Mouse (Mus musculus) brain, embryonic 14.5 days (tissue): ENCODE data around the gene Fut2.

Experiments
- CTCF ChIP-seq: fragments of 200-500 bp; IDR thresholded peaks from 2 replicates; pipeline ENCODE4 v1.5.1; 2012; ENCODE audit warnings: inconsistent platforms, mild to moderate bottlenecking, moderate library complexity, borderline replicate concordance; ENCODE audit not compliant: insufficient read depth, insufficient read length; ENCODE audit errors: extremely low read depth
- POLR2A ChIP-seq: fragments of 200-500 bp; IDR thresholded peaks from 2 replicates; pipeline ENCODE4 v1.6.1; 2012; ENCODE audit warnings: mild to moderate bottlenecking, inconsistent platforms, borderline replicate concordance; ENCODE audit not compliant: poor library complexity, insufficient read depth, insufficient read length, severe bottlenecking; ENCODE audit errors: extremely low read depth

DNA sequence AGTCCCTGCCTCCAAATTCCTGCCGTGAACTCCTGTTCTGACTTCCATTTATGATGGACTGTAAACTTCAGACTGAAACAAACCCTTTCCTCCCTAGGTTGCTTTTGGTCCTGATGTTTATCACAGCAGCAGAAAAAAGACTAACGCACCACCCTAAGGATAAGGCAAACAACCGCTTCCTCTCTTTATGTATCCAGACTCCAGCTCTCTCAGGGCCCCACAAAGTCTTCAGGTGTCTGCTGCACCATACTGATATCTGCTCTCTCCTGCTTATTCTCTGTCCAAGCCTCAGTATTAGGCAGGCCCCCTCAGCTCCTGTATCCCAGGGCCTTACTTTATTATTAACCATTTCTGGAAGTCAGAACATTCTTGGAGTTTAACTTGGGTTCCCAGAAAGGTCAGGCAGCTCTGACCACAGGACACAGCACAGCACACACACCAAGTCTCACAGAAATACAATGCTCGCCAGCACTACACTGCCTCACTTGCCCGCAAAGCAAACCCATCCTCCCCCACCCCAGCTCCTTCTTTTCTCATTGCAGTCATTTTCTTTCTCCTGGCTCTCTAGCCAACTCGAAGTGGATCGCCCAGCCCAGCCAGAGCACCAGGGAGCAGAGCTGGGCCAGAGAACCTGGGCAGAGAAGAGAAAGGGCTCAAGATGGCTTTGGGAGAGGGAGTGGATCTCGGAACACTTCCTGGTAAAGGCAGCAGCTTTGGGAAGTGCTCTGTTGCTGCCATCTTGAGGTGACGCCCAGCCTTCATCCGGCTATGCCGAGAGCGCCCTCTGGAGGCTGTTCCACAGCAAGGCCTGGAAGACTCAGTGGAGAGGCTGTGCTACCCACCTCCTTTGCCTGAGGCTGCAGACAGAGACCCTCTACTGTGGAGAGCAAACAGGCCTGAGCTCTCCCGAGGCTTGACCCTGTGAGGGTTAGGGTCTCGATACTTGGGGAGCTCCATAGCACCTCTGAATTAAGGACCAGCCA is 16.2 kb upstream of the Fut2 start:
- peak; percentile 47; the same call in 1 of the 2 replicates for TF ChIP-seq POLR2A
- peak; percentile 100 for TF ChIP-seq CTCF
